In genomic region chr9:96851634-96852033, GRCm38 (mm10) we compare ENCODE assay signal across 18 mouse cellular contexts. TPM values are rescaled to one million over a fixed set of nuclear protein-coding genes. Genes with fewer than 3 reads are reported as not detected.
A peak's percentile ranks its signal among the peaks of the same experiment; 100 is the strongest.
DNase-seq lines count a peak whose midpoint lies in the region; ATAC-seq and TF ChIP-seq lines count a peak whose summit lies in the region.
"Had no signal": no experiment of that assay in that cellular context is flagged by ENCODE, and none has a peak within 500 bp of the region (broad histone marks: within the 10 kb centered on the region; RNA-seq: fewer than 3 reads in every experiment).

No protein-coding gene starts in this region.

- intact Hi-C loops in gastrocnemius, postnatal 36 days (cut with DNase I), result no loop called here

- TF ChIP-seq EP300 in lung, postnatal 0 days (IDR thresholded peaks at IDR 0.05), result no peak

- H3K27ac ChIP-seq in hindbrain, postnatal 0 days, result no peak overlapping the region
- H3K27ac ChIP-seq in hindbrain, embryonic 13.5 days, result no peak overlapping the region; the same call in 1 of the 2 replicates
- H3K27ac ChIP-seq in lung, postnatal 0 days (ENCODE audit: low read length), result no peak overlapping the region
- peak overlapping the region; percentile 57 for H3K27ac ChIP-seq in intestine, embryonic 15.5 days
- H3K27ac ChIP-seq in small intestine, adult 2 months (ENCODE audit: insufficient read depth, low read depth, low read length), result peak overlapping the region; percentile 12
- H3K27ac ChIP-seq: forebrain, embryonic 12.5 days; gastrocnemius, adult 2 months; heart, adult 2 months; limb, embryonic 13.5 days; liver, embryonic 15.5 days had no signal

- H3K36me3 ChIP-seq in hindbrain, postnatal 0 days (ENCODE audit: insufficient read depth, low read length), result no peaks in the 10 kb centered on the region
- peaks cover 3% of the 10 kb centered on the region; the same call in 1 of the 2 replicates for H3K36me3 ChIP-seq in hindbrain, embryonic 13.5 days
- H3K36me3 ChIP-seq in lung, postnatal 0 days (ENCODE audit: insufficient read depth, low read length), result no peaks in the 10 kb centered on the region
- H3K36me3 ChIP-seq in intestine, embryonic 15.5 days, result no peaks in the 10 kb centered on the region
- H3K36me3 ChIP-seq in small intestine, adult 2 months (ENCODE audit: control insufficient read depth, insufficient read depth, low read length), result peaks cover 2% of the 10 kb centered on the region; the same call in 1 of the 2 replicates
- H3K36me3 ChIP-seq: limb, embryonic 13.5 days; liver, embryonic 15.5 days had no signal

- H3K9ac ChIP-seq in hindbrain, postnatal 0 days (replicated peaks; ENCODE audit: low read length), result no peak overlapping the region
- H3K9ac ChIP-seq in hindbrain, embryonic 13.5 days, result no peak overlapping the region
- no peak overlapping the region for H3K9ac ChIP-seq in lung, postnatal 0 days (replicated peaks; ENCODE audit: low read depth)
- no peak overlapping the region for H3K9ac ChIP-seq in intestine, embryonic 15.5 days
- H3K9ac ChIP-seq: forebrain, embryonic 12.5 days; limb, embryonic 13.5 days; liver, embryonic 15.5 days had no signal

- no peak for TF ChIP-seq CTCF in hindbrain, postnatal 0 days (IDR thresholded peaks at IDR 0.05; ENCODE audit: low read depth)
- no peak for TF ChIP-seq CTCF in lung, postnatal 0 days (IDR thresholded peaks at IDR 0.05)
- TF ChIP-seq CTCF in small intestine, adult 2 months (IDR thresholded peaks at IDR 0.05; ENCODE audit: extremely low read depth, insufficient read length, insufficient replicate concordance, low read depth, low read length), result no peak

- H3K27me3 ChIP-seq in hindbrain, postnatal 0 days (ENCODE audit: insufficient read depth, low read length), result no peaks in the 10 kb centered on the region
- no peaks in the 10 kb centered on the region for H3K27me3 ChIP-seq in hindbrain, embryonic 13.5 days
- H3K27me3 ChIP-seq in lung, postnatal 0 days (replicated peaks; ENCODE audit: insufficient read depth, low read length), result no peaks in the 10 kb centered on the region
- no peaks in the 10 kb centered on the region for H3K27me3 ChIP-seq in intestine, embryonic 15.5 days (replicated peaks)
- H3K27me3 ChIP-seq in small intestine, adult 2 months (ENCODE audit: control insufficient read depth, insufficient read depth, low read length), result no peaks in the 10 kb centered on the region
- H3K27me3 ChIP-seq: forebrain, embryonic 12.5 days; limb, embryonic 13.5 days; liver, embryonic 15.5 days had no signal

- TF ChIP-seq POLR2A in small intestine, adult 2 months (IDR thresholded peaks at IDR 0.05; ENCODE audit: low read depth, low read length), result no peak

- no peaks in the 10 kb centered on the region for H3K9me3 ChIP-seq in hindbrain, postnatal 0 days (ENCODE audit: low read length)
- no peaks in the 10 kb centered on the region for H3K9me3 ChIP-seq in hindbrain, embryonic 13.5 days
- H3K9me3 ChIP-seq in lung, postnatal 0 days (ENCODE audit: low read length), result no peaks in the 10 kb centered on the region
- no peaks in the 10 kb centered on the region for H3K9me3 ChIP-seq in intestine, embryonic 15.5 days
- H3K9me3 ChIP-seq: forebrain, embryonic 12.5 days; limb, embryonic 13.5 days; liver, embryonic 15.5 days had no signal

- H3K4me2 ChIP-seq in hindbrain, postnatal 0 days (ENCODE audit: low read depth, low read length), result no peak overlapping the region
- H3K4me2 ChIP-seq in hindbrain, embryonic 13.5 days, result no peak overlapping the region
- H3K4me2 ChIP-seq in lung, postnatal 0 days (replicated peaks; ENCODE audit: low read depth, low read length), result no peak overlapping the region
- H3K4me2 ChIP-seq in intestine, embryonic 15.5 days (replicated peaks), result no peak overlapping the region
- H3K4me2 ChIP-seq: forebrain, embryonic 12.5 days; limb, embryonic 13.5 days; liver, embryonic 15.5 days had no signal

- no peak for DNase-seq in hindbrain, postnatal 0 days (ENCODE audit: low spot score)
- peak; percentile 43 for DNase-seq in lung, postnatal 0 days (ENCODE audit: low spot score)
- DNase-seq in lung, adult 18-20 months, result no peak
- DNase-seq in gastrocnemius, postnatal 36 days, result no peak
- DNase-seq in thymus, postnatal 4 days, result no peak
- DNase-seq: cerebellum, adult 11-12 months; gastrocnemius, adult 2 months; heart, adult 2 months; heart, postnatal 14 days; kidney, adult 11 months; kidney, postnatal 14 days; layer of hippocampus, adult 9-11 months had no signal

- ATAC-seq in hindbrain, postnatal 0 days, result peak; percentile 27; the same call in 1 of the 2 replicates
- ATAC-seq in hindbrain, embryonic 13.5 days (ENCODE audit: low FRiP score), result no peak
- peak; percentile 54 for ATAC-seq in lung, postnatal 0 days
- ATAC-seq in intestine, embryonic 15.5 days, result peak; percentile 62

- no peaks in the 10 kb centered on the region for H3K4me1 ChIP-seq in hindbrain, postnatal 0 days (ENCODE audit: insufficient read depth, low read length)
- peaks cover 24% of the 10 kb centered on the region for H3K4me1 ChIP-seq in hindbrain, embryonic 13.5 days (replicated peaks)
- H3K4me1 ChIP-seq in lung, postnatal 0 days (ENCODE audit: insufficient read depth, low read depth, low read length), result no peaks in the 10 kb centered on the region
- H3K4me1 ChIP-seq in intestine, embryonic 15.5 days (replicated peaks), result peaks cover 12% of the 10 kb centered on the region
- 0 out of 2 replicates have a peak, but pooled peaks cover 2% of the 10 kb centered on the region for H3K4me1 ChIP-seq in small intestine, adult 2 months (ENCODE audit: control insufficient read depth, insufficient read depth, insufficient read length, low read length)
- H3K4me1 ChIP-seq: liver, embryonic 15.5 days had no signal

- WGBS in hindbrain, postnatal 0 days, result 60% methylated on average over 7 of the region's 7 CpGs
- 74% methylated on average over 7 of the region's 7 CpGs for WGBS in hindbrain, embryonic 13.5 days
- WGBS in lung, postnatal 0 days, result 27% methylated on average over 7 of the region's 7 CpGs
- WGBS in intestine, embryonic 15.5 days, result 41% methylated on average over 7 of the region's 7 CpGs
- WGBS in small intestine, adult 2 months, result 69% methylated on average over 7 of the region's 7 CpGs

- H3K4me3 ChIP-seq in hindbrain, postnatal 0 days (ENCODE audit: low read length), result no peak overlapping the region
- H3K4me3 ChIP-seq in hindbrain, embryonic 13.5 days, result no peak overlapping the region
- no peak overlapping the region for H3K4me3 ChIP-seq in lung, postnatal 0 days (ENCODE audit: low read depth, low read length)
- no peak overlapping the region for H3K4me3 ChIP-seq in intestine, embryonic 15.5 days (replicated peaks)
- no peak overlapping the region for H3K4me3 ChIP-seq in small intestine, adult 2 months (ENCODE audit: low read depth, low read length)
- H3K4me3 ChIP-seq: forebrain, embryonic 12.5 days; gastrocnemius, adult 2 months; heart, adult 2 months; limb, embryonic 13.5 days; liver, embryonic 15.5 days had no signal

RNA-seq across cellular contexts. Expression of gene Pxylp1, which starts 40.8 kb away (rescaled TPM):
- 24.1 and 28.9 TPM in 2 replicates for total RNA-seq in hindbrain, postnatal 0 days (2014; rRNA removed)
- 23.2 and 23.4 TPM in 2 replicates for polyA plus RNA-seq in hindbrain, postnatal 0 days (2015; fragmentation: Nextera tagmentation; extraction: Ambion mirVana)
- polyA plus RNA-seq in hindbrain, embryonic 13.5 days (2015; fragmentation: Nextera tagmentation; extraction: Ambion mirVana), result 55.7 and 57.4 TPM in 2 replicates
- polyA plus RNA-seq in lung, postnatal 0 days (2015; fragmentation: Nextera tagmentation; extraction: Ambion mirVana), result 6.5 and 7.9 TPM in 2 replicates
- 37.6 and 41.5 TPM in 2 replicates for polyA plus RNA-seq in intestine, embryonic 15.5 days (2015; fragmentation: Nextera tagmentation; extraction: Ambion mirVana)
- polyA plus RNA-seq in small intestine, adult 2 months (2012; rRNA removed), result 5.3 and 11.9 TPM in 2 replicates
- 1 to 10 TPM; 1.2 to 1.6 TPM for total RNA-seq in gastrocnemius, postnatal 36 days (2021)

Comparison
In these comparisons a context has a peak if more than half of its experiments do, and no peak if none do; other contexts are left out.
1. H3K27ac ChIP-seq: peak in intestine, embryonic 15.5 days (single experiment) and small intestine, adult 2 months (single experiment); none in hindbrain, postnatal 0 days (single experiment), hindbrain, embryonic 13.5 days (single experiment) and lung, postnatal 0 days (single experiment).